Mouse (Mus musculus) hindbrain, embryonic 13.5 days (tissue): ENCODE data around the gene Med25. TPM values are rescaled to one million over a fixed set of nuclear protein-coding genes. Genes with fewer than 3 reads are reported as not detected.

ENCODE experiments used
- ATAC-seq: fragments of 200-750 bp; cut with Nextera tagmentation; 2 replicates; pipeline ENCODE4 v1.8.0; 2017; ENCODE audit warnings: moderate TSS enrichment; ENCODE audit not compliant: low FRiP score
- H3K27ac ChIP-seq: fragments of 300-500 bp; sonication (generic); 2 replicates; pipeline ENCODE4 v1.5.1; 2015; ENCODE audit warnings: inconsistent platforms, mild to moderate bottlenecking, moderate library complexity
- H3K27me3 ChIP-seq: fragments of 300-500 bp; sonication (generic); 2 replicates; pipeline ENCODE4 v1.6.1; 2015; ENCODE audit warnings: mild to moderate bottlenecking, inconsistent platforms
- H3K36me3 ChIP-seq: fragments of 300-500 bp; sonication (generic); 2 replicates; pipeline ENCODE4 v1.6.1; 2015; ENCODE audit warnings: mild to moderate bottlenecking, inconsistent platforms
- H3K4me1 ChIP-seq: fragments of 300-500 bp; sonication (generic); replicated peaks from 2 replicates; pipeline ENCODE4 v1.6.1; 2015; ENCODE audit warnings: inconsistent platforms
- H3K4me2 ChIP-seq: fragments of 300-500 bp; sonication (generic); 2 replicates; pipeline ENCODE4 v1.6.1; 2015; ENCODE audit warnings: inconsistent platforms, mild to moderate bottlenecking, moderate library complexity
- H3K4me3 ChIP-seq: fragments of 300-500 bp; sonication (generic); 2 replicates; pipeline ENCODE4 v1.5.1; 2015; ENCODE audit warnings: mild to moderate bottlenecking, inconsistent platforms
- H3K9ac ChIP-seq: fragments of 300-500 bp; sonication (generic); 2 replicates; pipeline ENCODE4 v1.6.1; 2015; ENCODE audit warnings: mild to moderate bottlenecking, inconsistent platforms
- H3K9me3 ChIP-seq: fragments of 300-500 bp; sonication (generic); 2 replicates; pipeline ENCODE4 v1.6.1; 2016; ENCODE audit warnings: inconsistent platforms
- WGBS: fragments of 180-500 bp; shearing (Covaris S2); methylation state at CpG from one replicate; pipeline ENCODE4 v1.1.7; 2015; 5-methylcytosine and 5-hydroxymethylcytosine counted together
- microRNA counts: library from miRNA; unstranded; fragments of <30 nt; microRNA quantifications from one replicate; lab custom pipeline; 2016
- microRNA-seq: library from miRNA; unstranded; fragments of <30 nt; microRNA quantifications from one replicate; pipeline ENCODE4, GENCODE M21; 2016
- polyA plus RNA-seq: library from polyadenylated mRNA; unstranded; fragments of >200 nt; fragmentation: Nextera tagmentation; extraction: Ambion mirVana; gene quantifications from 2 replicates; pipeline ENCODE4 v1.2.1, GENCODE M21; 2015

Med25 gene
- polyA plus RNA-seq, 1 experiment from 2014 or later: 142 TPM

DNA sequence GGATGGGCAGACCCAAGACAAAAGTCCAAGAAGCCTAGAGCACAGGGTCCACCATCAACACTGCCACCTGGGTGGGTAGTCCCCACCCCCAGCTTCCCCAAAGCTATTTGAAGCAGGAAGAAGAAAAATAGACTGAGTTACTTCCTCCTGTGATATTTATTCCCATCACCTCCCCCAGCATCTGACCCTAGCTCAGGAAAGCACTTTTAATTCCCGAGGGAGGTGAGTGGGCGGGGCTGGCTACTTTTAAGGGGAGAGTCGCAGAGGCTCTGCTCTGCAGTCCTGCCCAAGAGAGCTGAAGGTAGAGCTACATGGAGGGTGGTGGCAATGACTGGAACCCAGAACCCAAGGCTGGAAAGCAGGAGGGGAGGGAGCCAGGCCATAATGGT is 56.5 kb downstream of the Med25 start:
- Histone ChIP-seq H3K9me3 (no peaks in the 10 kb centered on the region), H3K27ac (no peak overlapping the region), H3K36me3 (peaks cover 21% of the 10 kb centered on the region), H3K9ac (no peak overlapping the region), H3K4me3 (no peak overlapping the region), H3K27me3 (peaks cover 30% of the 10 kb centered on the region), H3K4me1 (peaks cover 19% of the 10 kb centered on the region), H3K4me2 (no peak overlapping the region)
- WGBS: 54% methylated on average over 3 of the region's 3 CpGs
- ATAC-seq: no peak

DNA sequence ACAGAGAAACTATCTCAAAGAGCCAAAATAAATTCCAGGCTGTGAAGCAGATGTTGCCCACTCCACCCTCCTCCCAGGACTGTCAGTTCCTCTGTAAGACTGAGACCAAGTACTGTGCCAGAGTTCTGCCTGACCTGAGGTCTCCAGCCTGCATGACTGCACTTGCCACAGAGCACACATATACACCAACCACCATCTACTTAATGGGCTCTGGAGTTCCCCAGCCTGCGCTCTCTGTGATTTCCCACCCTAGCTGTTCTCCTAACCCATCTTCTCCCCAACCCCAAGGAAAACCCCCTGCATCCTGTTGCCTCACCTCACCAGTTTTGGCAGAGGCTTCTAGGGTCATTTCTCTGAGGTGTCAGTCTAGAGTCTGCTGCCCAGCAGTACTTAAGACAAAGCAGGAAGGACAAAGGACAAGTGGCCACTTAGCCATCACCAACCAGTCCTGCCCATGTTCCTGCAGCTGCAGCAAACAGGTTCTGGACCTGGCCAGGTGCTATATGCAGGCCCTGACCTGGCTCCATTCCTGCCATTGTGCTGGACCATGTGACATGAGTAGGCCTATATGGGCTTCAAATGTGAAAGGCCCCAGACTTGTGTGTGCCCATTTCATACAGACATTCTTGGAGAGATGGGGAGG is 57.0 kb downstream of the Med25 start:
- Histone ChIP-seq H3K36me3 (peaks cover 21% of the 10 kb centered on the region), H3K27me3 (peaks cover 25% of the 10 kb centered on the region), H3K27ac (no peak overlapping the region), H3K4me1 (peaks cover 17% of the 10 kb centered on the region), H3K9me3 (no peaks in the 10 kb centered on the region), H3K4me2 (no peak overlapping the region), H3K9ac (no peak overlapping the region), H3K4me3 (no peak overlapping the region)
- WGBS: 82% methylated on average over 1 of the region's 1 CpGs
- no peak for ATAC-seq

DNA sequence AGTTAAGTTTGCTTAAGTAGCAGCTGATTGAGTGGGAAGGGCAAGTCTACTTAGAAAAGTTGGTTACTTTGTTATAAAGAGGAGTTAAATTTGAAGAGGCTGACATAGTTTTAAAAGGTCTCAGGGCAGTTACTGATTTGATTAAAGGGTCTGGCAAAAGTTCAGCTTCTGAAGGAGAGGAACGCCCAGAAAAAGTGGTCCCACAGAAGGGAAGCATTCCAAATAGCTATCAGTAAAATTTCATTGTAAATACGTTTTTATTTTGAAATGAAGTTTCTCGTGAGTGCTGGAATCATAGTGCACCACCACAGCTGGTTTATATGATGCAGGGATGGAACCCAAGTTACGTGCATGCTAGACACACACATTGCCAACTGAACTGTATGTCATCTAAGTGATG is 59.7 kb downstream of the Med25 start:
- Histone ChIP-seq H3K9me3 (no peaks in the 10 kb centered on the region), H3K36me3 (peaks cover 46% of the 10 kb centered on the region), H3K9ac (no peak overlapping the region), H3K4me3 (no peak overlapping the region), H3K4me1 (no peaks in the 10 kb centered on the region), H3K27ac (no peak overlapping the region), H3K27me3 (no peaks in the 10 kb centered on the region), H3K4me2 (no peak overlapping the region)
- 81% methylated on average over 4 of the region's 4 CpGs for WGBS
- ATAC-seq: no peak

DNA sequence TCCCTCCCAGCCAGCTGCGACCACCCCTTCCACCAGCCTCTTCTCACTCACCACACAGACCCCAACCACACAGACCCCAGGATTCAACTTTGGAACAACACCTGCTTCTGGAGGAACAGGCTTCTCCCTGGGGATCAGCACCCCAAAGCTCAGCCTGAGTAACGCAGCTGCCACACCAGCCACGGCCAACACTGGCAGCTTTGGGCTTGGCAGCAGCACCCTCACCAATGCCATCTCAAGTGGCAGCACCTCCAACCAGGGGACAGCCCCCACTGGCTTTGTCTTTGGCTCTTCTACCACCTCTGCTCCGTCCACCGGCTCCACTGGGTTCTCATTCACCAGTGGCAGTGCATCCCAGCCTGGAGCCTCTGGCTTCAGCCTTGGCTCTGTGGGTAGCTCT is 63.8 kb downstream of the Med25 start:
- Histone ChIP-seq H3K9me3 (no peaks in the 10 kb centered on the region), H3K4me1 (0 out of 2 replicates have a peak, but pooled peaks cover 6% of the 10 kb centered on the region), H3K4me2 (no peak overlapping the region), H3K27ac (no peak overlapping the region), H3K4me3 (no peak overlapping the region), H3K9ac (no peak overlapping the region), H3K36me3 (peaks cover 47% of the 10 kb centered on the region), H3K27me3 (no peaks in the 10 kb centered on the region)
- ATAC-seq: no peak
- 87% methylated on average over 5 of the region's 5 CpGs for WGBS

DNA sequence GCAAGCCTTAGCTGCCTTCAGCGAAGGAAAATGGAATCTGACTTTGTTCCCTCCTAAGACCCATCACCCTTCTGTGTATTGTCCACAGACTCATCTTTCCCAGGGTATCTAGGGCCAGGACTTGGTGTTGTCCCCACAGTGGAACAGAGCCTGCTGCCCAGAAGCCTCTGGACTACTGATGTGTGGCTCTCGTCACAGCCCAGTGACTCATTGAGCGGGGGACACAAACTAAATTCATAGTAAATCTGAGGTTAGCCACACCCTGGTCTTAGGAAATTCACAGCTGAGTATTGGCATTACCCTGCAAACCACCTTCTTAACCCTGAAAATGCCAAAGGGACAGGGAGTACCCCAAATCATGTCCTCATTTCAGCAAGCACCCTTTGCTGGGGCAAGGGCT is 65.7 kb downstream of the Med25 start:
- Histone ChIP-seq H3K4me3 (no peak overlapping the region), H3K4me2 (no peak overlapping the region), H3K36me3 (peaks cover 41% of the 10 kb centered on the region), H3K27ac (no peak overlapping the region), H3K27me3 (no peaks in the 10 kb centered on the region), H3K9me3 (no peaks in the 10 kb centered on the region), H3K9ac (no peak overlapping the region), H3K4me1 (peaks cover 6% of the 10 kb centered on the region; the same call in 1 of the 2 replicates)
- 91% methylated on average over 3 of the region's 3 CpGs for WGBS
- ATAC-seq: no peak

MicroRNA genes within 50 kb of the gene (microRNA counts, 519-probe panel; counts per million panel counts)
- 51.3 counts per million for microRNA mmu-miR-707 (lab: Ali Mortazavi, UCI)

Small RNA genes lying within 50 kb of the gene (microRNA-seq; reads per million reads assigned to microRNA genes)
- not detected for gene Mir707

Other genes starting within 250 kb of the Med25 start
- gene Myh14, start 221.9 kb downstream of the Med25 start, polyA plus RNA-seq: 1.9 and 2.3 TPM in 2 replicates
- gene Izumo2, start 184.0 kb downstream of the Med25 start, polyA plus RNA-seq: not detected in 2 replicates
- gene Vrk3, start 144.3 kb downstream of the Med25 start, polyA plus RNA-seq: 28.4 and 33.0 TPM in 2 replicates
- 0.78 and 0.91 TPM in 2 replicates for gene Zfp473, start 141.7 kb downstream of the Med25 start, polyA plus RNA-seq
- 47.6 and 47.9 TPM in 2 replicates for gene Nup62, start 76.6 kb downstream of the Med25 start, polyA plus RNA-seq
- 1.6 and 1.7 TPM in 2 replicates for gene Il4i1, start 76.3 kb downstream of the Med25 start, polyA plus RNA-seq
- 3.5 and 4.2 TPM in 2 replicates for gene Atf5, start 76.1 kb downstream of the Med25 start, polyA plus RNA-seq
- gene Akt1s1, start 43.7 kb downstream of the Med25 start, polyA plus RNA-seq: 86.8 and 93.7 TPM in 2 replicates
- gene Tbc1d17, start 43.6 kb downstream of the Med25 start, polyA plus RNA-seq: 108 and 112 TPM in 2 replicates
- gene Pnkp, start 35.6 kb downstream of the Med25 start, polyA plus RNA-seq: 34.1 and 35.8 TPM in 2 replicates
- gene Ptov1, start 22.9 kb downstream of the Med25 start, polyA plus RNA-seq: 495 and 503 TPM in 2 replicates
- gene Fuz, start 3.4 kb upstream of the Med25 start, polyA plus RNA-seq: 19.3 and 19.8 TPM in 2 replicates
- gene Ap2a1, start 36.8 kb upstream of the Med25 start, polyA plus RNA-seq: 105 and 108 TPM in 2 replicates
- 0.17 TPM in 1 of 2 replicates, not detected in the other for gene Tsks, start 50.5 kb upstream of the Med25 start, polyA plus RNA-seq
- gene Cpt1c, start 82.1 kb upstream of the Med25 start, polyA plus RNA-seq: 52.2 and 56.3 TPM in 2 replicates
- gene Prmt1, start 93.9 kb upstream of the Med25 start, polyA plus RNA-seq: 681 and 687 TPM in 2 replicates
- gene Irf3, start 104.9 kb upstream of the Med25 start, polyA plus RNA-seq: 66.7 and 68.3 TPM in 2 replicates
- gene Bcl2l12, start 106.0 kb upstream of the Med25 start, polyA plus RNA-seq: 16.2 and 19.7 TPM in 2 replicates
- 42.4 and 45.2 TPM in 2 replicates for gene Scaf1, start 123.7 kb upstream of the Med25 start, polyA plus RNA-seq
- 11.5 and 15.4 TPM in 2 replicates for gene Rras, start 125.2 kb upstream of the Med25 start, polyA plus RNA-seq
- gene Prr12, start 160.2 kb upstream of the Med25 start, polyA plus RNA-seq: 13.8 and 14.5 TPM in 2 replicates
- gene Nosip, start 169.7 kb upstream of the Med25 start, polyA plus RNA-seq: 58.0 and 58.5 TPM in 2 replicates
- 14.8 and 17.1 TPM in 2 replicates for gene Prrg2, start 170.0 kb upstream of the Med25 start, polyA plus RNA-seq
- gene Rcn3, start 199.5 kb upstream of the Med25 start, polyA plus RNA-seq: 93.8 and 103 TPM in 2 replicates
- gene Fcgrt, start 211.1 kb upstream of the Med25 start, polyA plus RNA-seq: 26.9 and 28.3 TPM in 2 replicates
- gene Rps11, start 231.7 kb upstream of the Med25 start, polyA plus RNA-seq: 994 and 999 TPM in 2 replicates
- gene Rpl13a, start 236.0 kb upstream of the Med25 start, polyA plus RNA-seq: 770 and 846 TPM in 2 replicates
- 0.14 TPM in 1 of 2 replicates, not detected in the other for gene Gm45713, start 243.5 kb upstream of the Med25 start, polyA plus RNA-seq
- gene Flt3l, start 243.7 kb upstream of the Med25 start, polyA plus RNA-seq: 1.4 and 1.6 TPM in 2 replicates